Mouse (Mus musculus) heart, embryonic 14.5 days (tissue): ENCODE results near the gene Eea1. TPM values are rescaled to one million over a fixed set of nuclear protein-coding genes. Genes with fewer than 3 reads are reported as not detected.

ENCODE experiments used
- ATAC-seq: fragments of 200-750 bp; cut with Nextera tagmentation; 2 replicates; pipeline ENCODE4 v1.8.0; 2017; ENCODE audit warnings: low read depth, moderate TSS enrichment; ENCODE audit not compliant: insufficient number of reproducible peaks, insufficient read depth, low FRiP score
- H3K27ac ChIP-seq, 2 experiments: fragments of 200-500 bp in 1 of 2; fragments of 300-500 bp in 1 of 2; sonication (generic) in 1 of 2; replicated peaks in 1 of 2; 2 replicates each; pipeline ENCODE4 v1.5.1; 2012 to 2014; ENCODE audit warnings: low read depth in 2 of 2, low read length in 2 of 2, control low read depth in 1 of 2, mild to moderate bottlenecking in 1 of 2, mixed read lengths in 1 of 2; ENCODE audit not compliant: control insufficient read depth in 1 of 2, insufficient read depth in 1 of 2
- H3K27me3 ChIP-seq: fragments of 300-500 bp; sonication (generic); 2 replicates; pipeline ENCODE4 v1.6.1; 2014; ENCODE audit warnings: mild to moderate bottlenecking, low read length, control low read depth; ENCODE audit not compliant: control insufficient read depth, insufficient read depth
- H3K36me3 ChIP-seq: fragments of 300-500 bp; sonication (generic); 2 replicates; pipeline ENCODE4 v1.6.1; 2014; ENCODE audit warnings: mild to moderate bottlenecking, control low read depth, low read length, mixed read lengths; ENCODE audit not compliant: control insufficient read depth, insufficient read depth
- H3K4me1 ChIP-seq, 2 experiments: fragments of 200-500 bp in 1 of 2; fragments of 300-500 bp in 1 of 2; sonication (generic) in 1 of 2; 2 replicates each; pipeline ENCODE4 v1.6.1; 2012 to 2014; ENCODE audit warnings: low read length in 2 of 2, control low read depth in 1 of 2, mixed read lengths in 1 of 2; ENCODE audit not compliant: control insufficient read depth in 2 of 2, insufficient read depth in 2 of 2
- H3K4me2 ChIP-seq: fragments of 300-500 bp; sonication (generic); 2 replicates; pipeline ENCODE4 v1.6.1; 2014; ENCODE audit warnings: mild to moderate bottlenecking, low read length
- H3K4me3 ChIP-seq, 2 experiments: fragments of 200-500 bp in 1 of 2; fragments of 300-500 bp in 1 of 2; sonication (generic) in 1 of 2; 2 replicates each; pipeline ENCODE4 v1.5.1; 2012 to 2014; ENCODE audit warnings: low read length in 2 of 2, mild to moderate bottlenecking in 2 of 2, control low read depth in 1 of 2, low read depth in 1 of 2, moderate library complexity in 1 of 2; ENCODE audit not compliant: control insufficient read depth in 1 of 2, insufficient read depth in 1 of 2
- H3K9ac ChIP-seq: fragments of 300-500 bp; sonication (generic); 2 replicates; pipeline ENCODE4 v1.6.1; 2014; ENCODE audit warnings: mild to moderate bottlenecking, low read length
- H3K9me3 ChIP-seq: fragments of 300-500 bp; sonication (generic); 2 replicates; pipeline ENCODE4 v1.6.1; 2016; ENCODE audit warnings: low read length, control low read depth; ENCODE audit not compliant: control insufficient read depth
- WGBS: fragments of 180-500 bp; shearing (Covaris S2); extraction: QIAGEN DNeasy Blood & Tissue Kit; methylation state at CpG from one replicate; pipeline ENCODE4 v1.1.7; 2014; 5-methylcytosine and 5-hydroxymethylcytosine counted together
- polyA plus RNA-seq: library from polyadenylated mRNA; unstranded; fragments of >200 nt; fragmentation: Nextera tagmentation; extraction: Ambion mirVana; gene quantifications from 2 replicates; pipeline ENCODE4 v1.2.1, GENCODE M21; 2014

Gene Eea1
- polyA plus RNA-seq, 1 experiment from 2014 or later = 24.3 TPM

- WGBS = 84% methylated on average over 3 of the region's 3 CpGs
- Histone ChIP-seq H3K36me3 (peaks cover 26% of the 10 kb centered on the region), H3K27ac (no peak overlapping the region), H3K4me2 (no peak overlapping the region), H3K9me3 (no peaks in the 10 kb centered on the region), H3K27me3 (no peaks in the 10 kb centered on the region), H3K9ac (no peak overlapping the region), H3K4me3 (no peak overlapping the region), H3K4me1 (peaks cover 6 to 14% of the 10 kb centered on the region in 2 experiments; a peak in 3 of 4 replicates)
- ATAC-seq = no peak
Measured at GRCm38 (mm10) chr10:95974462-95974861, 34.0 kb downstream of the Eea1 start.

GRCm38 (mm10) chr10:95976798-95977197, 36.3 kb downstream of the Eea1 start:
- H3K27ac ChIP-seq = no peak overlapping the region
- ATAC-seq = no peak
- H3K4me3 ChIP-seq = no peak overlapping the region
- no peaks in the 10 kb centered on the region for H3K4me1 ChIP-seq
- 92% methylated on average over 2 of the region's 2 CpGs for WGBS
- H3K9ac ChIP-seq = no peak overlapping the region
- H3K27me3 ChIP-seq = no peaks in the 10 kb centered on the region
- H3K9me3 ChIP-seq = no peaks in the 10 kb centered on the region
- peaks cover 29% of the 10 kb centered on the region for H3K36me3 ChIP-seq
- H3K4me2 ChIP-seq = no peak overlapping the region

- H3K9me3 ChIP-seq = no peaks in the 10 kb centered on the region
- 95% methylated on average over 1 of the region's 1 CpGs for WGBS
- no peaks in the 10 kb centered on the region for H3K36me3 ChIP-seq
- H3K27me3 ChIP-seq = no peaks in the 10 kb centered on the region
- H3K4me2 ChIP-seq = no peak overlapping the region
- no peak for ATAC-seq
- H3K4me1 ChIP-seq = peaks cover 2% of the 10 kb centered on the region in 2 experiments; a peak in 1 of 4 replicates
- H3K4me3 ChIP-seq = no peak overlapping the region
- no peak overlapping the region for H3K9ac ChIP-seq
- H3K27ac ChIP-seq = no peak overlapping the region
Measured at GRCm38 (mm10) chr10:95989731-95990130, 49.3 kb downstream of the Eea1 start.

- Histone ChIP-seq H3K9me3 (no peaks in the 10 kb centered on the region), H3K9ac (no peak overlapping the region), H3K27me3 (no peaks in the 10 kb centered on the region), H3K4me3 (no peak overlapping the region), H3K36me3 (peaks cover 3% of the 10 kb centered on the region), H3K4me1 (peaks cover 2% of the 10 kb centered on the region in 2 experiments; a peak in 1 of 4 replicates), H3K27ac (no peak overlapping the region), H3K4me2 (no peak overlapping the region)
- WGBS = 83% methylated on average over 1 of the region's 1 CpGs
- ATAC-seq = no peak
Measured at GRCm38 (mm10) chr10:95991176-95991575, 50.7 kb downstream of the Eea1 start.

- Histone ChIP-seq H3K36me3 (peaks cover 30% of the 10 kb centered on the region), H3K27ac (no peak overlapping the region), H3K4me1 (no peaks in the 10 kb centered on the region), H3K4me3 (no peak overlapping the region), H3K9ac (no peak overlapping the region), H3K27me3 (no peaks in the 10 kb centered on the region), H3K9me3 (no peaks in the 10 kb centered on the region), H3K4me2 (no peak overlapping the region)
- WGBS = 58% methylated on average over 5 of the region's 5 CpGs
- no peak for ATAC-seq
Measured at GRCm38 (mm10) chr10:96000904-96001303, 60.5 kb downstream of the Eea1 start.

GRCm38 (mm10) chr10:96015738-96016137, 75.3 kb downstream of the Eea1 start:
- no peaks in the 10 kb centered on the region for H3K4me1 ChIP-seq
- no peak for ATAC-seq
- no peak overlapping the region for H3K27ac ChIP-seq
- no peak overlapping the region for H3K4me3 ChIP-seq
- H3K4me2 ChIP-seq = no peak overlapping the region
- H3K9ac ChIP-seq = no peak overlapping the region
- peaks cover 66% of the 10 kb centered on the region for H3K36me3 ChIP-seq
- H3K9me3 ChIP-seq = no peaks in the 10 kb centered on the region
- no peaks in the 10 kb centered on the region for H3K27me3 ChIP-seq

- ATAC-seq = no peak
- H3K36me3 ChIP-seq = peaks cover 63% of the 10 kb centered on the region
- no peaks in the 10 kb centered on the region for H3K9me3 ChIP-seq
- no peaks in the 10 kb centered on the region for H3K27me3 ChIP-seq
- H3K4me1 ChIP-seq = no peaks in the 10 kb centered on the region
- no peak overlapping the region for H3K27ac ChIP-seq
- no peak overlapping the region for H3K9ac ChIP-seq
- no peak overlapping the region for H3K4me2 ChIP-seq
- whole genome bisulfite sequencing = 92% methylated on average over 2 of the region's 2 CpGs
- no peak overlapping the region for H3K4me3 ChIP-seq
Measured at GRCm38 (mm10) chr10:96017418-96017817, 77.0 kb downstream of the Eea1 start.

GRCm38 (mm10) chr10:96033356-96033984, 93.0 kb downstream of the Eea1 start:
- Histone ChIP-seq H3K4me3 (no peak overlapping the region), H3K9ac (no peak overlapping the region), H3K27me3 (no peaks in the 10 kb centered on the region), H3K27ac (no peak overlapping the region), H3K9me3 (no peaks in the 10 kb centered on the region), H3K4me1 (no peaks in the 10 kb centered on the region), H3K36me3 (peaks cover 38% of the 10 kb centered on the region), H3K4me2 (no peak overlapping the region)
- no peak; the same call in 1 of the 2 replicates for ATAC-seq
- WGBS = 48% methylated on average over 10 of the region's 10 CpGs
